Mouse (Mus musculus) heart, adult 2 months (tissue): ENCODE measurements around the gene Gm20388. TPM values are rescaled to one million over a fixed set of nuclear protein-coding genes. Genes with fewer than 3 reads are reported as not detected.

ENCODE experiments used
- DNase-seq, 2 experiments: peaks; one replicate each; pipeline ENCODE4 v3.0.0; 2021
- H3K27ac ChIP-seq: fragments of 200-600 bp; 2 replicates; pipeline ENCODE4 v1.8.1; 2022
- H3K27me3 ChIP-seq: fragments of 200-500 bp; 2 replicates; pipeline ENCODE4 v1.6.1; 2012; ENCODE audit warnings: mild to moderate bottlenecking, low read length, inconsistent platforms, mixed read lengths; ENCODE audit not compliant: control insufficient read depth, insufficient read depth
- H3K36me3 ChIP-seq: fragments of 200-500 bp; 2 replicates; pipeline ENCODE4 v1.6.1; 2012; ENCODE audit warnings: low read length, inconsistent platforms; ENCODE audit not compliant: control insufficient read depth, insufficient read depth
- H3K4me1 ChIP-seq: fragments of 200-500 bp; 2 replicates; pipeline ENCODE4 v1.6.1; 2011; ENCODE audit warnings: low read length; ENCODE audit not compliant: control insufficient read depth, insufficient read depth
- H3K4me3 ChIP-seq: fragments of 200-600 bp; 2 replicates; pipeline ENCODE4 v1.8.1; 2022
- H3K79me2 ChIP-seq: fragments of 200-500 bp; replicated peaks from 2 replicates; pipeline ENCODE4 v1.6.1; 2012; ENCODE audit warnings: mild to moderate bottlenecking, inconsistent platforms, low read length, moderate library complexity, mixed read lengths; ENCODE audit not compliant: control insufficient read depth, insufficient read depth
- H3K9ac ChIP-seq: fragments of 200-500 bp; 2 replicates; pipeline ENCODE4 v1.6.1; 2012; ENCODE audit warnings: low read depth, mild to moderate bottlenecking, control low read depth, inconsistent platforms, low read length, mixed read lengths
- CTCF ChIP-seq: fragments of 200-600 bp; IDR thresholded peaks from 2 replicates; pipeline ENCODE4 v1.8.1; 2022; ENCODE audit warnings: antibody characterized with exemption, mild to moderate bottlenecking, moderate library complexity
- EP300 ChIP-seq: fragments of 200-500 bp; IDR thresholded peaks from 2 replicates; pipeline ENCODE4 v1.6.1; 2011; ENCODE audit warnings: low read depth, low read length, control low read depth; ENCODE audit not compliant: insufficient read depth
- POLR2A ChIP-seq: fragments of 200-500 bp; IDR thresholded peaks from 2 replicates; pipeline ENCODE4 v1.6.1; 2011; ENCODE audit warnings: mild to moderate bottlenecking, low read depth, low read length, control low read depth; ENCODE audit not compliant: insufficient read depth
- WGBS: fragments of 180-500 bp; shearing (Covaris S2); methylation state at CpG from one replicate; pipeline ENCODE4 v1.1.7; 2018; 5-methylcytosine and 5-hydroxymethylcytosine counted together
- intact Hi-C: fragments of 180-260 bp; cut with DNase I; formaldehyde crosslinking; loops from one replicate; pipeline ENCODE4 v1.15.1; 2025
- polyA plus RNA-seq: library from polyadenylated mRNA; depleted of rRNA; stranded (reverse); fragments of >200 nt; gene quantifications from 2 replicates; pipeline ENCODE4 v1.2.3, GENCODE M21; 2012
- total RNA-seq, 2 experiments: library from RNA; stranded (reverse); gene quantifications; 2 replicates each; pipeline ENCODE4 v1.2.3; 2021

Gene Gm20388
- total and polyA plus RNA-seq, 3 experiments = 1.8 to 32.3 TPM; not detected in 1

DNA sequence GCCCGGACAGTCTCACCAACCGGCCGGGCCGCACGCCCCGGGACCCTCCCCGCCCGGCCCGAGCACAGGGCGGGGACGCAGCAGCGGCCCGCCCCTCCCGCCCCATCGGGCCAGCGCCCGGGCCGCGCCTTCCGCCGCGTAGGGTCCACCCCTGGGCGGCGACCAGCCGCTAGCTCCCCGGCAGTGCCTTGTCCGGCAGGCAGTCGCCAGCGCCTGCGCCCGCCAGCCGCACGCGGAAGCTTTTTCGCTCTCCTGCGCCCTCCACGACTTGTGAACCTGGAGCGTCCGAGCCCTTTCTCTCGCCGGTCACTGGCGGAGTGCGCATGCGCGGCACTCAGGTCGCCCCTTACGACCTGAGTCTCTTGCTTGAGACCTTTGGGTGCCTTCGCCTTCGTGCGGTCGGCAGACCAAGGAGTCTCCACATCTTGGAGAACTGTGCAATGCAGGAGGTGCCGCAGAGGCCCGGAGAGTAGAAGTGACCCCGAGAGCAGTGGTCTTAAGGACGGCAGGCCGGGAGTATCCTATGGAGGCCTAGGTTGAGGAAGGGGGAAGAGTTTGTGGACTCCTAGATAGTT is 4072.3 kb downstream of the Gm20388 start, which contains the start of gene Abcb10:
Gene Abcb10 (minus strand): TSS at position 297 of the 575 bp plus-strand sequence.
- peak; percentile 93 for TF ChIP-seq POLR2A
- 0 out of 2 replicates have a peak, but pooled peaks have one; percentile 15 for TF ChIP-seq EP300
- TF ChIP-seq CTCF = no peak
- Histone ChIP-seq H3K9ac (peak within 1 kb of the TSS; percentile 88), H3K4me1 (peaks cover 10% of the 10 kb centered on the region), H3K27me3 (no peaks in the 10 kb centered on the region), H3K4me3 (peak within 1 kb of the TSS; percentile 89), H3K36me3 (no peaks in the 10 kb centered on the region), H3K27ac (peak within 1 kb of the TSS; percentile 90), H3K79me2 (no peaks in the 10 kb centered on the region; the same call in 1 of the 2 replicates)
- intact Hi-C loops = loop anchor here (2.0 kb wide), 2 partner anchors 32 to 38 kb away; partner anchors contain the start of genes Taf5l and Urb2
- under 1% methylated on average over 48 of the region's 56 CpGs for WGBS
- DNase-seq = peak; percentile 94 to 96

DNA sequence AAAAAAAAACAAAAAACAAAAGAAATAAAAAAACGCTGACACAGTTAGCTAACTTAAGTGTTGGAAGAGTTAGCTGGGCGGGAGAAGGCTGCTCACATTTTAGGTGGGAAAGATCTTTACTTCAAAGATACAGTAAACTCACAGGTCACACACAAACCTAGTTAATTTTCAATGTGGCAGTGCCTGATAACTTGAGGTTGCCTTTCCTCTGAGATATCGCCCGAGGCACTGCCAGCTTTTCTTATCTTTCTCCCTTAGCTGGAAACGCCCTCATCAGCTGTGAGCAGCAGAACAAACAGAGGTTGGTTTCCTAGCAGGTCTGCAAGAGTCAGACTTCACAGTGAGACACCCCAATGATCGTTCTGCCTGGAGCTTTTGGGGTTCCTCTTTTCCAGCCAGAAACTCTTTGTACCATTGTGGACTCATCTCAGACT is 4078.0 kb downstream of the Gm20388 start:
- intact Hi-C loops = no loop called here
- Histone ChIP-seq H3K4me3 (no peak overlapping the region), H3K27ac (peak overlapping the region; percentile 28; the same call in 1 of the 2 replicates), H3K4me1 (no peaks in the 10 kb centered on the region), H3K36me3 (no peaks in the 10 kb centered on the region), H3K27me3 (no peaks in the 10 kb centered on the region), H3K79me2 (no peaks in the 10 kb centered on the region), H3K9ac (no peak overlapping the region)
- 17% methylated on average over 6 of the region's 6 CpGs for WGBS
- TF ChIP-seq POLR2A = no peak
- no peak for TF ChIP-seq EP300
- TF ChIP-seq CTCF = no peak
- DNase-seq = peak in 1 of 2 experiments; percentile 37

DNA sequence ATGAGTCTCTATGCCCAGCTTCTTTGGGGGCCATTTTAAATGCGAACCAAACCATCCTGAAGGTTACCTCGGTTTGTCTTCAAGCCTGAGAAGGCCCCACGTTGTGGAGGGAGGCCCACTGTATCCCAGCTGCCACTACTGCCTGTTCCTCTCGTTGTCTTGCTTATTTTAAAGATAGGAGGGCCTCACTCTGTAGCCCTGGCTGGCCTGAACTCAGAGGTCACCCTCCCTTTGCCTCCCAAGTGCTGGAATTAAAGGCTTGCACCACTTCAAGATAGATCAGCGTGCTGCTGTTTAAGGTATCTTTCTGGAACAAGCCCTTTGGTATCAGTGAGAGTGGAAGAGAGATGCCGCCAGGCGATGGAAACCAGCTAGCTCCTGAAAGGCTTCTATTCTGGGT is 4078.5 kb downstream of the Gm20388 start:
- H3K4me3 ChIP-seq = no peak overlapping the region
- DNase-seq = peak in 1 of 2 experiments; percentile 19

DNA sequence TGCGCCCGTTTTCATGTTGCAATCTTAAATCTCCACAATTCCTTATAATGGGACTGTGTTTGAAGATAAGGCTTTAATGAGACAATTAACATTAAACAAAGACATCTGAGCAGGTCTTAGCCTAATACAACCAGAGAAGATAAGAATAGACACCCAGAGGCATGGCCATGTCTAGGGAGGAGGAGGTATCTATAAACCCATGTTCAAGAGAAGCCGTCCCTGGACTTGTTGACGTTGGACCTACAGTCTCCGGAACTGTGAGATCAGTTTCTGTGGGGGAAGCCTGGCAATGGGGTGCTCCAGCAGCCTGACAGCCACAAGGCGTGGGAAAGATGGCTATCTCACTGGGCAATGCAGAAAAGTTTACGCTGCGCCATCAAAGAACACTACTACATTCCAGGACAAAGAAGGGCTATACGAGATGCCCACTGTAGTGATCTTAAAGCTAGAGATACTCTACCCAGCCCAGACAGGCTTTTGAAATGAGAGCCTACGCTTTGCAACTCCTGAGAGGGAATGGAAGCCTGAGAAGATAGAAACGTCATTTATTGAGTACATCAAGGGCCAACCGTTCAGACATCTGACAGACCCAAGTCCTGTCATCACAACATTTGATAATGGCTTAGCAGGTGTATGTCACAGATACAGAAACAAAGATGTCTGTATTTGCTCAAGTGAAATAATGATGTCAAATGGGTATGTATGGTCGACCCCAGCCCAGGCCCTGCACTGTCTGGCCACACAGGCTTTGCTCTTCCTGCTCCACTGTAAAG is 4079.8 kb downstream of the Gm20388 start:
- TF ChIP-seq CTCF = no peak
- no peak for TF ChIP-seq POLR2A
- TF ChIP-seq EP300 = no peak
- intact Hi-C loops = no loop called here
- H3K27ac ChIP-seq = no peak overlapping the region
- WGBS = 66% methylated on average over 13 of the region's 13 CpGs
- no peak overlapping the region for H3K4me3 ChIP-seq
- no peaks in the 10 kb centered on the region for H3K36me3 ChIP-seq
- no peak for DNase-seq
- H3K27me3 ChIP-seq = no peaks in the 10 kb centered on the region
- no peak overlapping the region for H3K9ac ChIP-seq
- H3K4me1 ChIP-seq = no peaks in the 10 kb centered on the region
- H3K79me2 ChIP-seq = no peaks in the 10 kb centered on the region

More for the DNA sequence above, 4078.5 kb downstream of the Gm20388 start:
- Histone ChIP-seq H3K9ac (no peak overlapping the region), H3K27ac (peak overlapping the region; percentile 28; the same call in 1 of the 2 replicates), H3K4me1 (no peaks in the 10 kb centered on the region), H3K27me3 (no peaks in the 10 kb centered on the region), H3K79me2 (no peaks in the 10 kb centered on the region), H3K36me3 (no peaks in the 10 kb centered on the region)
- intact Hi-C loops = no loop called here
- TF ChIP-seq POLR2A (no peak), EP300 (no peak), CTCF (no peak)
- WGBS = 34% methylated on average over 7 of the region's 7 CpGs

DNA sequence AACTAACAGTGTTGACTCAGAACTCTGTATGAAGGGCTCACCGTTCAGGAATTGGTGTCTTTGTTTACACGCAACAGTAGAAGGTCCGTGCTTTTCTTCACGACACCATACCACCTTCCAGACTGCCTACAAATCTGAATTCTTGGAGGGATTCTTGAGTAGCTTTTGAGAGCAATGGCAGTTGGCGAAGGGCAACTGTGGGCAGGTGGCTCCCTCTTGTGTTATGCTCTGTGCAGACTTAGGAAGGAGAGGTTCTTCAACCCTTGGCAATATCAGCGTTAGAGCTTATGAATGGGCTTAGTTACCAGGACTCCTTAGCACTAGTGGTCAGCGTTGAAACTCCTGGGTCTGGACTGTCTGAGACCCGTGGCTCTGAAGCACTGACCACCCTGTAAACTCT is 4081.9 kb downstream of the Gm20388 start:
- H3K4me1 ChIP-seq = no peaks in the 10 kb centered on the region
- no peak overlapping the region for H3K27ac ChIP-seq
- whole genome bisulfite sequencing = 66% methylated on average over 8 of the region's 8 CpGs
- H3K79me2 ChIP-seq = no peaks in the 10 kb centered on the region; the same call in 1 of the 2 replicates
- H3K4me3 ChIP-seq = no peak overlapping the region
- no peak overlapping the region for H3K9ac ChIP-seq
- TF ChIP-seq EP300 (no peak), CTCF (peak; percentile 55), POLR2A (no peak)
- no peaks in the 10 kb centered on the region for H3K36me3 ChIP-seq
- intact Hi-C loops = no loop called here
- no peaks in the 10 kb centered on the region for H3K27me3 ChIP-seq
- DNase-seq = no peak

DNA sequence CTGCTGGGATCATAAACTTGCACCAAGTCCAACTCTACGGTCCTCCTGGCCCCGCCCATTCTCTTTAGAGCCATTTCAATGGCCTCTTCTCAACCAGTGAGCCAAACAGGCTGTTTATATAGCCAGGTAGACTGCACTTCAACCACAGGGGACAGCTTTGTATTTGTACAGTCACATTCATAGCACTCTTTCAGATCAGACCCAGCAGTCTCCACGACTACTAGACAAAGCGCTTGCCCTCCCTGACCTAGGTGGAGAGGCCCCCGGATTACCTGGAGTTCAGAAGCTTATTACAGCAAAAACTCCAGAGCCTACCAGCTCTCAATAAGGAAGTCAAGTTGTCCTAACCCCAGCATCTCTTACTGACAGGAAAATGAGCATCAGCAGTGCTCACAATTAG is 4083.0 kb downstream of the Gm20388 start:
- intact Hi-C loops = no loop called here
- no peak overlapping the region for H3K4me3 ChIP-seq
- no peak overlapping the region for H3K27ac ChIP-seq
- no peaks in the 10 kb centered on the region for H3K4me1 ChIP-seq
- no peaks in the 10 kb centered on the region for H3K36me3 ChIP-seq
- 90% methylated on average over 5 of the region's 5 CpGs for WGBS
- no peaks in the 10 kb centered on the region; the same call in 1 of the 2 replicates for H3K79me2 ChIP-seq
- TF ChIP-seq EP300 (no peak), CTCF (no peak), POLR2A (no peak)
- DNase-seq = no peak
- H3K9ac ChIP-seq = no peak overlapping the region
- H3K27me3 ChIP-seq = no peaks in the 10 kb centered on the region
